Mouse (Mus musculus): ENCODE data around the gene Pepd. TPM values are rescaled to one million over a fixed set of nuclear protein-coding genes. Genes with fewer than 3 reads are reported as not detected.
"Not testable (repeated sequence)": the region's sequence is repeated elsewhere in the genome, so short reads cannot be mapped to it uniquely, and the experiment has no call there.

The Pepd gene
- total RNA-seq, 2 experiments from 2014 or later = 27.7 to 31.5 TPM

GRCm38 (mm10) chr7:34975913-34976312 lies 63.7 kb downstream of the Pepd start:
- no peak for DNase-seq (ENCODE audit: low spot score in 2 of 2)
- intact Hi-C loops (cut with DNase I) = no loop called here

- no peak for DNase-seq (ENCODE audit: low spot score in 2 of 2)
- intact Hi-C loops (cut with DNase I) = no loop called here
Measured at GRCm38 (mm10) chr7:34977403-34977802, 65.2 kb downstream of the Pepd start.

DNA sequence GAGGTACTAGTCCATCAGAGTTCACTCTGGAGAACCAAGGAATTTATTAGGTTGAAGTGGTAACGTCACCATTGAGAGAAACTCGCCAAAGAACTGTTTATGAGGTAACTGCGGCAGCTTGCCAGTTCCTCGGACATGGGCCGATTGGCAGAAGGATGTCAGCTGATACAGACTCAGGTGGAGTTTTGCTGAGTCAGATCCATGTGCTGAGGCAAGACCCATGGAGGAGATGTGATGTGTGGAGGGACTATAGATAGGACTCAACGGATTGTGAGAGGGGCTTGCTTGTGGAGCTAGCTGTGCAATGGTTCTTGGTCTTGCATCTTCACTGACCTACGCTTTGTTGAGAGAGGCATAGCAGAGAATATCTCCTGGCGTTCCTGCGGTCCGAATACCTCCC lies 69.6 kb downstream of the Pepd start:
- DNase-seq (ENCODE audit: low spot score in 2 of 2) = no peak
- intact Hi-C loops (cut with DNase I) = no loop called here

DNA sequence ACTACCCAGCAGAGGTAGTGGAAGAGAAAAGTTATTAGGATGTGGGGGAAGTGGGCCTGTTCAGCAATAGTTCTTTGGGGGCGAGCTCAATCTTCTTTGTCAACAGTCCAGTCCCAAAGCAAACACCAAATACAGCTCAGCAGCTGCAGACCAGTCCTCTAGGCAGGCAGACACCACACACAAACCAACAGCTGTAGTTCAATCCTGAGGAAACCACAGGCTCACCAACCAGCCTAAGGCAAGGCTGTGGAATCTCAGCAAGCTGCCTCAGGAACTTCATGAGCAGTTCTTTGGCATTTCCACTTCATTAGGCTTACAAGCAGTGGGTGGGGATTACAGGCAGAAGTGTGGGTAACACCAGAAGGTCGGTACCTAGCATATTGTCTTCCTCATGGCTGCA lies 70.2 kb downstream of the Pepd start:
- DNase-seq (ENCODE audit: low spot score in 2 of 2); intact Hi-C loops (cut with DNase I): not testable (repeated sequence)

DNA sequence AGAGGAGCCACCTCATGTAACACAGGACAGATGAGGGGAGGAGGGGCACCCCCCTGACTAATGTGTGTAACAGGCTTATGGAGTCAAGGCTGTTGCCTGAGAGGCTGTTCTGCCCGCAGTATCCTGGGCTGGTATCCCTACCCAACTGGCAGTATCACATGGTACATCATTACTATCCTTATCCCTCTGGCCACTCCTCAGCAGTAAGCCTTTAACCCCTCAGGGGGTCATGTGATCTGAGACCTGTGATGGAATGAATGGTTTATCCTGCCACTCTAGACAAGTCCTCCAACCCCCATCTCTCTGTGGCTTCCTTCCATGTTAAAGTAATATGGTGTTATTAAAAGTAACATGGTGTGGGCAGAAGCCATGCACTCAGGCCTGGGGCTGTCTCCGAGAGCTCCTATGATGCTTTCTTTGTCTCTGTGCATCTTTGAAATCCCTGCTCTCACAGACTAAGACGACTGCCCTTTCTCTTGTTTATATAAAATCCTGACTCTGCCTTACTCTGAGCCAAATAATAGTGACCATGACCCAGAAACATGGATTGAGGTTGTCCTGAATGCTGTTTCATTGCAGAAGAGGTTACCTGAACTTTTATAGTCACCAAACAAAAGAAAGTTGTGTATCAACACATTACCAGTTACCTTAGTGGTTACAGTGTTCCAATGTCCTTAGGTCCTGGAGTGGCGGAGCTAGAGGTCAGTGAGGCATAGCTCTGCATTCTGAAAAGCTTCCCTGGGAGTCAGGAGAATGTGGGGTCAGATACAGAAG lies 71.7 kb downstream of the Pepd start:
- intact Hi-C loops (cut with DNase I) = no loop called here
- no peak for DNase-seq (ENCODE audit: low spot score in 2 of 2)

GRCm38 (mm10) chr7:34984526-34985133 lies 72.5 kb downstream of the Pepd start:
- no peak for DNase-seq (ENCODE audit: low spot score in 2 of 2)
- intact Hi-C loops (cut with DNase I) = no loop called here

GRCm38 (mm10) chr7:34985216-34985615 lies 73.0 kb downstream of the Pepd start:
- intact Hi-C loops (cut with DNase I) = no loop called here
- DNase-seq (ENCODE audit: low spot score in 2 of 2) = no peak

GRCm38 (mm10) chr7:34985646-34986045 lies 73.5 kb downstream of the Pepd start:
- DNase-seq (ENCODE audit: low spot score in 2 of 2) = no peak
- intact Hi-C loops (cut with DNase I) = no loop called here

DNA sequence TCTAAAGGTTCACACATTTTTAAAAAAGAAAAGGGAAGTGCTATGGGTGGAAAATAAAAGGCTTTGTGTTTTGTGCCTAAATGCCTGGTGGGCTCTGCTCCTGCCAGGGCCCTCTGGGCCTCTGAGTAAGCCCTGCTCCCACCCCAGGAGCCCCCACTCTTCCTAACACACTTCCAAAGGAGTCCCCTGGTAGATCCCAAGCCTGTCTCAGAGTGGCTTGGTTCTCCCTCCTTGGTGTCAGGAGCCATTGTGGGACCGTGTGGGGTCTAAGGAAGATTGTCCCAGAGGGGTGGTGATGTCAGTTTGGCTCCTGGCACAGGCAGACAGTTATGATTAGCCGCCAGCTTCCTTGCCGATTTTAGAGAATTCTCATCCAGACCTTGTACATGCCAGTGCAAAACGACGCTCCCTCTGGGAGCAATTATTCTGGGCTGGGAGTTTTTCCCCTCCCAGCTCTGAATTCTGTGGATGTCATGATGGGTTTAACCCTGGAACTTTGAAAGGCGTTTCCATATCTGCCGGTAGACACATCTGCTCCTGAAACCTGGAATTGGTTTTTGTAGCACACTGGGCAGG lies 74.5 kb downstream of the Pepd start:
- intact Hi-C loops (cut with DNase I) = no loop called here
- DNase-seq (ENCODE audit: low spot score in 2 of 2) = no peak

GRCm38 (mm10) chr7:34987258-34987657 lies 75.1 kb downstream of the Pepd start:
- intact Hi-C loops (cut with DNase I) = no loop called here
- no peak for DNase-seq (ENCODE audit: low spot score in 2 of 2)

- peak in 1 of 2 experiments; percentile 47 for DNase-seq (ENCODE audit: low spot score in 2 of 2)
- intact Hi-C loops (cut with DNase I) = no loop called here
Measured at GRCm38 (mm10) chr7:34988488-34988887, 76.3 kb downstream of the Pepd start.

GRCm38 (mm10) chr7:34991731-34992246 lies 79.6 kb downstream of the Pepd start:
- intact Hi-C loops (cut with DNase I) = loop anchor here (10.0 kb wide), 1 partner anchor 177 kb away; the partner anchor contains the start of gene Chst8
- DNase-seq (ENCODE audit: low spot score in 2 of 2) = no peak

DNA sequence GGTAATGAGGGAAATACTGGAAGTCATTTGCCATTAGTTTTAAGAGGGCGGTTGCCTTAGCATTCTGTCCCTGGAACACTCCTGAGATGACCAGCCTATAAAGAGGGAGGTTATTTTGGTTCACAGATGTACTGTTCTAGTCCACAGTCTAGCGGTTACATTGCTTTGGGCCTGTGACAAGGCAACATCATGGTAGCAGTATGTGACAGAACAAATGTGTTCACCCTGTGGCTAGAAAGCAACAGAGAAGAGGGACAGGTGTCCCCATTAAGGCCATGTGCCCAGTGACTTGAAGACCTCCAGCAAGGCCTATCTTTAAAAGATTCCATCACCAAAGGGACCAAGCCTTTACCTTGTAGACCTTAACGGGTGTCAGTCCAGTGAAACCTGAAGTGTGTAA lies 80.6 kb downstream of the Pepd start:
- DNase-seq (ENCODE audit: low spot score in 2 of 2) = no peak

GRCm38 (mm10) chr7:34995872-34996662 lies 83.9 kb downstream of the Pepd start:
- intact Hi-C loops (cut with DNase I) = loop anchor here (10.0 kb wide), 1 partner anchor 181 kb away; the partner anchor contains the start of gene Chst8
- no peak for DNase-seq (ENCODE audit: low spot score in 2 of 2)

More for the DNA sequence above, 80.6 kb downstream of the Pepd start:
- intact Hi-C loops (cut with DNase I) = loop anchor here (10.0 kb wide), 1 partner anchor 178 kb away; the partner anchor contains the start of gene Chst8

DNA sequence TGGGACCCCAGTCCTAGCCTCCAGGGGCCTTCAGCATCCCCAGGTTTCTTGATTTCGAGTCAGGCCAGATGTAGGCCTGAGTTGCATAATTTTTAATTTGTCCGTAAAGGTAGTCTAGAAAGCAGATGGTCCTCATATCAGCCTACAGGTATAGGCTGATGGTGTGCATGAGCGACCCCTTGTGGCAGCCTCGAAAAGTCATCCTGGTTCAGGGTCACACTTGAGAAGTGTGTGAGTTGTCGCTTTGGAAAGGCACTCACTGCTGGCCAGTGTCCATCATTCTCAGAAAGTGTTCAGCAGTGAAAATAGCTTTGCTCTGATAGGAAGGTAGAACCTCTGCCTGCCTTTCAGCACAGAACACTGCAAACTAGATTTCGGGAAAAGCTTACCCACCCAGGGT lies 88.7 kb downstream of the Pepd start:
- intact Hi-C loops (cut with DNase I) = no loop called here
- peak in 1 of 2 experiments; percentile 52 for DNase-seq (ENCODE audit: low spot score in 2 of 2)

DNA sequence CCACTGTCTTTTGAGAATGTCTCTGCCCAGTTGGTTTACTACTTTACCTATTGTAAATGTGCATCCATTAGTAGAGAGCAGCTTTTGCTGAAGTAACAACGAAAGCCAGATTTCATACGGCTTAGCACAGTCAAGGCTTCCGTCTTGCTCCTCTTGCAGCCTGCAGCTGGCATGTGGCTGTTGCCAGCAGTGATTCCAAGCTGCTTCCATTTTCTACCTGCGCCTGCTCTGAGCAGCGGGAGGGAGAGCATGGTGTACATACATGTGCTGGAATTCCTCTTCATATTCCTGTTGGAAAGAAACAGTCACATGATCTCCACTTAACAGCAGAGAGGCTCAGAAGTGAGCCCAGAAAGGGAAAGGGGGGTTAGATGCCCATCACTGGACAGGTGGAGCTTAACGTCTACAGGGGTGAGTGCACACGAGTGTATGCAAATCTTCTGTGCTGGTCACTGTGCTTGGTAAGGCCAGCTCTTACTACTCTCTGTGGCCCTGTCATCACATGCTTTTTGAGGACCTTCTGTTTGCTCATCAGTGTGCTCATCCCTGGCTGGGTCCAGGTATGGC lies 91.1 kb downstream of the Pepd start:
- DNase-seq (ENCODE audit: low spot score in 2 of 2) = no peak
- intact Hi-C loops (cut with DNase I) = no loop called here

GRCm38 (mm10) chr7:35006661-35007060 lies 94.5 kb downstream of the Pepd start:
- DNase-seq (ENCODE audit: low spot score in 2 of 2) = no peak
- intact Hi-C loops (cut with DNase I) = no loop called here

DNA sequence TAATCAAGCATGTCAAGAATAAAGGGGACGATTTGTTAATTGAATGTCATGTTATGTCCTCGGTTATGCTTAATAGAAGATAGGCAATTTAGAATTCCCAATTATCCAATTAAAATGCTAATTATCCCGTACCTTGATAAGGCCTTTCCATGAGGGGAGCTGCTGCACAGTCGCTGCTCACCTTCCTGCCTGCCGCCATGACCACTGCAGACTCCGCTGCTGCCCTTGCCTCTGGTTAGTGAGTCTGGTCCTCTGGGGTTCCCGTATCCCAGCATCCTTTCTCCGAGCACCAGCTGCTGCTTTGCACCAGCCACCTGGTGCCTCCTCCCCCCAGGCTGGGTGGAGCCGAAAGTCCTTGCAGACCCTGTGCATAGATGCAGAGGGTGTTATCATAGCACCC lies 101.0 kb downstream of the Pepd start:
- intact Hi-C loops (cut with DNase I) = no loop called here
- DNase-seq (ENCODE audit: low spot score in 2 of 2) = no peak

- intact Hi-C loops (cut with DNase I) = no loop called here
- no peak for DNase-seq (ENCODE audit: low spot score in 2 of 2)
Measured at GRCm38 (mm10) chr7:35015252-35015651, 103.1 kb downstream of the Pepd start.

Data from left cerebral cortex, postnatal 14 days (tissue).